Mouse (Mus musculus): ENCODE measurements at regions not wholly inside any gene's neighbourhood (a gene's known extent, or its start where the extent isn't known, plus 50 kb on each side); places are given as distances from the start of the nearest gene placed in this dataset.

GRCm38 (mm10) chr4:31880213-31880612, 83.7 kb upstream of the Map3k7 start:
- Histone ChIP-seq H3K27ac (no peak overlapping the region), H3K4me3 (no peak overlapping the region)
- intact Hi-C loops (cut with DNase I): no loop called here
- no peak for TF ChIP-seq CTCF (IDR thresholded peaks at IDR 0.05)
- no peak for DNase-seq (ENCODE audit: extremely low spot score in 1 of 2, low spot score in 2 of 2)

GRCm38 (mm10) chr4:31889673-31890072, 74.2 kb upstream of the Map3k7 start:
- Histone ChIP-seq H3K4me3 (no peak overlapping the region), H3K27ac (no peak overlapping the region)
- no peak for TF ChIP-seq CTCF (IDR thresholded peaks at IDR 0.05)
- intact Hi-C loops (cut with DNase I): no loop called here
- no peak for DNase-seq (ENCODE audit: extremely low spot score in 1 of 2, low spot score in 2 of 2)

GRCm38 (mm10) chr4:31909086-31909673, 54.7 kb upstream of the Map3k7 start:
- no peak for TF ChIP-seq CTCF (IDR thresholded peaks at IDR 0.05)
- intact Hi-C loops (cut with DNase I): no loop called here
- Histone ChIP-seq H3K27ac (no peak overlapping the region), H3K4me3 (no peak overlapping the region)
- DNase-seq (ENCODE audit: extremely low spot score in 1 of 2, low spot score in 2 of 2): no peak
